Mouse (Mus musculus) midbrain, embryonic 13.5 days (tissue): Measurements from ENCODE around the gene Gpr19. TPM values are rescaled to one million over a fixed set of nuclear protein-coding genes. Genes with fewer than 3 reads are reported as not detected.

ENCODE experiments used
- ATAC-seq: fragments of 200-750 bp; cut with Nextera tagmentation; 2 replicates; pipeline ENCODE4 v1.8.0; 2017; ENCODE audit warnings: mild to moderate bottlenecking, moderate TSS enrichment, moderate library complexity
- H3K27ac ChIP-seq: fragments of 300-500 bp; sonication (generic); 2 replicates; pipeline ENCODE4 v1.5.1; 2015; ENCODE audit warnings: inconsistent platforms, mild to moderate bottlenecking, moderate library complexity
- H3K27me3 ChIP-seq: fragments of 300-500 bp; sonication (generic); 2 replicates; pipeline ENCODE4 v1.6.1; 2015; ENCODE audit warnings: mild to moderate bottlenecking, inconsistent platforms
- H3K36me3 ChIP-seq: fragments of 300-500 bp; sonication (generic); 2 replicates; pipeline ENCODE4 v1.6.1; 2015; ENCODE audit warnings: mild to moderate bottlenecking, inconsistent platforms
- H3K4me1 ChIP-seq: fragments of 300-500 bp; sonication (generic); replicated peaks from 2 replicates; pipeline ENCODE4 v1.6.1; 2015; ENCODE audit warnings: inconsistent platforms
- H3K4me2 ChIP-seq: fragments of 300-500 bp; sonication (generic); replicated peaks from 2 replicates; pipeline ENCODE4 v1.6.1; 2015; ENCODE audit warnings: moderate library complexity, mild to moderate bottlenecking, inconsistent platforms
- H3K4me3 ChIP-seq: fragments of 300-500 bp; sonication (generic); replicated peaks from 2 replicates; pipeline ENCODE4 v1.5.1; 2015; ENCODE audit warnings: mild to moderate bottlenecking, inconsistent platforms
- H3K9ac ChIP-seq: fragments of 300-500 bp; sonication (generic); replicated peaks from 2 replicates; pipeline ENCODE4 v1.6.1; 2015; ENCODE audit warnings: mild to moderate bottlenecking, inconsistent platforms
- H3K9me3 ChIP-seq: fragments of 300-500 bp; sonication (generic); 2 replicates; pipeline ENCODE4 v1.6.1; 2016; ENCODE audit warnings: mild to moderate bottlenecking, inconsistent platforms
- WGBS: fragments of 180-500 bp; shearing (Covaris S2); methylation state at CpG from one replicate; pipeline ENCODE4 v1.1.7; 2015; 5-methylcytosine and 5-hydroxymethylcytosine counted together
- polyA plus RNA-seq: library from polyadenylated mRNA; unstranded; fragments of >200 nt; fragmentation: Nextera tagmentation; extraction: Ambion mirVana; gene quantifications from 2 replicates; pipeline ENCODE4 v1.2.1, GENCODE M21; 2015

The Gpr19 gene
- polyA plus RNA-seq, 1 experiment from 2014 or later: 45.0 TPM

GRCm38 (mm10) chr6:134834585-134835251, 63.7 kb downstream of the Gpr19 start:
- ATAC-seq: no peak
- Histone ChIP-seq H3K27ac (no peak overlapping the region), H3K27me3 (no peaks in the 10 kb centered on the region), H3K4me3 (no peak overlapping the region), H3K4me1 (0 out of 2 replicates have a peak, but pooled peaks cover 7% of the 10 kb centered on the region), H3K9me3 (no peaks in the 10 kb centered on the region), H3K36me3 (no peaks in the 10 kb centered on the region), H3K4me2 (no peak overlapping the region), H3K9ac (no peak overlapping the region)
- WGBS: 81% methylated on average over 9 of the region's 9 CpGs

DNA sequence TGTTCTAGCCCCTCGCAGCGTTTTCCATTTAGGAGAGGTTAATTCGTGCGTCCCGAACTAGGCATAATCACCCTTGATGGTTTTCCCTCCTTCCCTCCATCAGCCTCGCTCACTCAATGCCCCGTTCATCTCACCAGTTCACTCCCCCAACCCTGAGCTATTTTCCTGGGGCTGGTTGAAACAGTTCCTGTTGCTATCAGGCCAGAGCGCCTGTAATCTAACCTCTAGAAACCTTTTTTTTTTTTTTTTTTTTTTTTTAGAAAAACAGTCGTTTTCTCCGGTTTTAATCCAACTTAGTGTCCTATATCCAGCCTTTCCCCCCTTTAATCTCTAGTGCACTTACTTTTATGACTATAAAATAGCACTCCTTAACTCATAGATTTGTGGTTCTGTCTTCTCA, 67.6 kb downstream of the Gpr19 start:
- H3K9me3 ChIP-seq: no peaks in the 10 kb centered on the region

DNA sequence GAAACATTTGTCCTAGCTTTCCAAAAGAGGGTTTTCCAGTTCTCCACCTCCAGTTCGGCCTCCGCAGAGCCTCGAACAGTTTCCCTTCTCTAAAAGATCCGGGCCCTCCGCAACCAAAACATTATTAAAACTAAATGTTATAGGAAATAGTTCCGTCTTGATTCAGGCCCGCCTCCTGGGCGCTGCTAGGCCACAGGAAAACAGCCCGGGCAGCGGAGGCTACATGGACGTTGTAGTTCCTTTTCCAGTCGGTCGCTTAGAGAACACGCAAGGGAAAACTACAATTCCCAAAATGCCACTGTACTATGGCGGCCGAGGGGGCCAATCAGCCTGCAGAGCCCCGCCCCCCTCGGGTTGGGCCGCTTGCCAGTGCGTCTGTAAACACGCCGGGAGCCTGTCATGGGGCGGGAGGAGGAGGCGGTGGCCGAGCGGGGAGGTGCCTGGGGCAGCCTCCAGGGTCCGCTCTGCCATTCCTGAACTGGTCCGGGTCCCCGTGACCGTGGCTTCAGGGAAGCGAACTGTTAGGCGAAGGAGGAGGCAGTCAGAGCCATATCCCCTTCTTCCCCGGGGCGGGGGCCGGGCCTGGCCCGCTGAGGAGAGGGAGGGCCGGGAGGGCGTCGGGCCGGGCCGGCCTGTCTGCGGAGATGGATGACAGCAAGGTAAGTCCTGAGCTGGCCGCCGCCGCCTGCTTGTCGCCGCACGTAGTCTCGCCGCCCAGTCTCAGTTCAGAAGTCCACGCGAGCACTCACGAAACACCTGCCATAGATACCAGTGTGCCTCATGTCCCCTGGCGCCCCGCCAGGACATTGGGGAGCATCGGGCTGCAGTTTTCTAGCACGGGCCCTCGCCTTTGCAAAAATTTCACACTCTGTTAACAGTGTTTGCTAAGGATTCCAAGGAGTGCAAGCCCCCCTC, 68.3 kb downstream of the Gpr19 start, which contains the start of gene Crebl2:
Gene Crebl2 (plus strand): TSS at position 369 of the 915 bp plus-strand sequence.
- peak within 1 kb of the TSS; percentile 74 for H3K4me2 ChIP-seq
- peak within 1 kb of the TSS; percentile 87 for H3K27ac ChIP-seq
- under 1% methylated on average over 57 of the region's 58 CpGs for WGBS
- peak; percentile 97 for ATAC-seq
- H3K9ac ChIP-seq: peak within 1 kb of the TSS; percentile 78
- H3K36me3 ChIP-seq: no peaks in the 10 kb centered on the region
- H3K4me3 ChIP-seq: peak within 1 kb of the TSS; percentile 64
- H3K4me1 ChIP-seq: peaks cover 16% of the 10 kb centered on the region
- no peaks in the 10 kb centered on the region for H3K9me3 ChIP-seq
- no peaks in the 10 kb centered on the region for H3K27me3 ChIP-seq

More for the DNA sequence above, 67.6 kb downstream of the Gpr19 start:
- Histone ChIP-seq H3K4me1 (peaks cover 16% of the 10 kb centered on the region), H3K4me3 (peak overlapping the region; percentile 64), H3K4me2 (peak overlapping the region; percentile 74), H3K27ac (no peak overlapping the region), H3K9ac (peak overlapping the region; percentile 73), H3K27me3 (no peaks in the 10 kb centered on the region), H3K36me3 (no peaks in the 10 kb centered on the region)
- ATAC-seq: 0 out of 2 replicates have a peak, but pooled peaks have one; percentile 1
- WGBS: 3% methylated on average over 10 of the region's 10 CpGs

DNA sequence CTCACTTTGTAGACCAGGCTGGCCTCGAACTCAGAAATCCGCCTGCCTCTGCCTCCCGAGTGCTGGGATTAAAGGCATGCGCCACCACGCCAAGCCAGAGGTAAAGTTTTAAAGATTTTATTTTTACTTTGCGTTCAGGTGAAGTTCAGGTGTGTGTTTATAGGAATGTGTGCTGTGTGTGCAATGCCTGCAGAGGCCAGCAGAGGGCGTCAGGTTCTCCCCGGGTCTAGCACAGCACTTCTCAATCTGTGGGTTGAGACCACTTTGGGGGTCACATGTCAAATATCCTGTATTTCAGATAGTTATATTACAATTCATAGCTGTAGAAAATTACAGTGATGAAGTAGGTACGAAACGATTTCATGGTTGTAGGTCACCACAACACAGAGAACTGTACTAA, 75.5 kb downstream of the Gpr19 start:
- Histone ChIP-seq H3K36me3 (no peaks in the 10 kb centered on the region), H3K9me3 (no peaks in the 10 kb centered on the region), H3K4me2 (no peak overlapping the region), H3K27ac (no peak overlapping the region), H3K27me3 (no peaks in the 10 kb centered on the region), H3K9ac (no peak overlapping the region), H3K4me3 (no peak overlapping the region), H3K4me1 (no peaks in the 10 kb centered on the region)
- ATAC-seq: no peak
- 65% methylated on average over 10 of the region's 10 CpGs for WGBS

DNA sequence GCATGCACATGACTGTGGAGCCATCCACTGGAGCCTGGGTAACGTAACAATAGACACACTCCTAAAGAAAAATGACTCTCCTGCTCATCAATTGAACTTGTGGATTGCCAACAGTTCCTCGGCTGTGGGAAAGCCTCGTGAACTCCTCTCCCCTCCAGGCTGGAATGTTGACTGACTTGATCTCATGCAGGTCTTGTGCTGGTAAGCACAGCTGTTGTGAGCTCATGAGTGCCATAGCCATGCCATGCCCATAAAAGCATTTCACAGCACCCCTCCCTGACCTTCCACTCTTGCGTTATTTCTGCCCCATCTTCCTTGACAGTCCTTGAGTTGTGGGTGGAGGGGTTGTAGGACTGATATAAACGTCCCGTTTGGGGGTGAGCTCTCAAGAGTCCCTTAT, 78.0 kb downstream of the Gpr19 start:
- no peak for ATAC-seq
- no peaks in the 10 kb centered on the region for H3K36me3 ChIP-seq
- H3K4me2 ChIP-seq: no peak overlapping the region
- H3K9me3 ChIP-seq: no peaks in the 10 kb centered on the region
- no peak overlapping the region for H3K27ac ChIP-seq
- H3K9ac ChIP-seq: no peak overlapping the region
- no peak overlapping the region for H3K4me3 ChIP-seq
- H3K4me1 ChIP-seq: no peaks in the 10 kb centered on the region
- H3K27me3 ChIP-seq: no peaks in the 10 kb centered on the region
- WGBS: 62% methylated on average over 6 of the region's 6 CpGs

DNA sequence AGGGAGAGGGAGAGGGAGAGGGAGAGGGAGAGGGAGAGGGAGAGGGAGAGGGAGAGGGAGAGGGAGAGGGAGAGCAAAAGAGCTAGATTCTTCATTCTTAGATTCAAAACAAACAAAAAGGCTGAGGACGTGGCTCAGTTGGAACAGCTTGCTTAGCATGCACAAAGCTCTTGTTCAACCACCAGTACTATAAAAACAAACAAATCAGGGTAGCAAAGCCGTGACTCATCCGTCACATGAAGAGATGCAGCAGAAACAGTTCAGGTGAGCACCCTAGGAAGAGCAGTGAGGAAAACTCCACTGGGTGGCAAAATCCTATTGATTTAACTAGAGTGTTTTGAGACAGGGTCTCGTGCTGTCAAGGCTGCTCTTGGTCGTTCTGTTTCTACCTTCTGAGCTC, 78.6 kb downstream of the Gpr19 start:
- no peak overlapping the region for H3K9ac ChIP-seq
- H3K4me2 ChIP-seq: no peak overlapping the region
- no peaks in the 10 kb centered on the region for H3K36me3 ChIP-seq
- no peaks in the 10 kb centered on the region for H3K4me1 ChIP-seq
- no peak overlapping the region for H3K27ac ChIP-seq
- no peak for ATAC-seq
- no peaks in the 10 kb centered on the region for H3K9me3 ChIP-seq
- no peak overlapping the region for H3K4me3 ChIP-seq
- WGBS: 58% methylated on average over 5 of the region's 5 CpGs
- no peaks in the 10 kb centered on the region for H3K27me3 ChIP-seq

Other genes starting within 250 kb of the Gpr19 start
- gene Dusp16, start 106.0 kb downstream of the Gpr19 start, polyA plus RNA-seq: 7.5 and 7.7 TPM in 2 replicates
- gene Crebl2, start 68.4 kb downstream of the Gpr19 start, polyA plus RNA-seq: 3.7 and 4.3 TPM in 2 replicates
- 33.8 and 35.1 TPM in 2 replicates for gene Cdkn1b, start 21.8 kb upstream of the Gpr19 start, polyA plus RNA-seq
- gene Apold1, start 83.1 kb upstream of the Gpr19 start, polyA plus RNA-seq: 3.0 and 3.7 TPM in 2 replicates
- gene Ddx47, start 113.0 kb upstream of the Gpr19 start, polyA plus RNA-seq: 87.6 TPM in 2 replicates
- gene Gprc5a, start 167.1 kb upstream of the Gpr19 start, polyA plus RNA-seq: 0.53 and 0.98 TPM in 2 replicates
- 0.12 TPM in 1 of 2 replicates, not detected in the other for gene Gprc5d, start 219.7 kb upstream of the Gpr19 start, polyA plus RNA-seq